Mouse (Mus musculus) spleen, postnatal 36 days (tissue): ENCODE measurements around the gene Gipr.
"Not testable (repeated sequence)": the region's sequence is repeated elsewhere in the genome, so short reads cannot be mapped to it uniquely, and the experiment has no call there.

ENCODE experiments used
- DNase-seq, 2 experiments: peaks; one replicate each; pipeline ENCODE4 v3.0.0; 2022; ENCODE audit warnings: low spot score in 2 of 2, mixed read lengths in 1 of 2

Gipr gene

GRCm38 (mm10) chr7:19178443-19179092 lies 12.6 kb upstream of the Gipr start:
- peak; percentile 63 to 74 for DNase-seq

DNA sequence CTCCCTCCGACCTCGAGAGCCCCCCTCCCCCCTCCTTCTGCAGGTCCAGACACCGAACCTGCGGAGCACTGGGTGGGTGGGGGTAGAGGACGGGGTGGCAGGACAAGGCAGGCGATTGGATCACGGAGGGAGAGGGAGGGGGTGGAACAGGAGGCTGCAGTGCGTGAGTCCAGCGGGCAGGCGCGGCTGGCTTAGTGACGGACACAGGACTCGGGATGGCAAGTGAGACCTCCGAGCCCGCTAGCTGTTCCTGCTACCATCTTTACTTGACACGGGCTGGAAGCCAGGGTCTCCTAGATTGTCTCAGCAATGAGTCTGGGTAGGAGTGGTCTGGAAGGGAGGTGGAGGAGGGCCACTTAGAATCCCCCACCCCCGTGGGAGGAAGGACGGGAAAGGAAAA lies 12.1 kb upstream of the Gipr start:
- DNase-seq = no peak

DNA sequence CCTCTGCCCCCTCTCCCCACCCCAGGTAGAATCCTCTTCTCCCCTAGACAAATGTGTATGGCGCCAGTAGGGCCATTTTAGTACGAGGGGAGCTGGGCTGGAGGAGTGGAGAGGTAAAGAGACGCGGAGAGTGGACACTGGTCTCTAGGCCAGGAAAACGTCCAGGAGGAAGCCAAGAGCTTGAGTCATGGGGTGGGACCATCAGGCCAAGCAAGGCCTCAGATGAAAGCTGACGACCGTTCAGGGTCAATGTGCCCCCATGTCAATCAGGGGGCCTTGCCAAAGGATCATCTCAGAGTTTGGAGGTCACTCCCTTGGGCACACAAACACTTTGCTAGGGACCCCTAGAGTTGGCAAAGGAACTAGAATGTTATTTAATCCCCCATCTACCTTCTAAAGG lies 11.3 kb upstream of the Gipr start:
- no peak for DNase-seq

GRCm38 (mm10) chr7:19176516-19176947 lies 10.6 kb upstream of the Gipr start:
- no peak for DNase-seq

DNA sequence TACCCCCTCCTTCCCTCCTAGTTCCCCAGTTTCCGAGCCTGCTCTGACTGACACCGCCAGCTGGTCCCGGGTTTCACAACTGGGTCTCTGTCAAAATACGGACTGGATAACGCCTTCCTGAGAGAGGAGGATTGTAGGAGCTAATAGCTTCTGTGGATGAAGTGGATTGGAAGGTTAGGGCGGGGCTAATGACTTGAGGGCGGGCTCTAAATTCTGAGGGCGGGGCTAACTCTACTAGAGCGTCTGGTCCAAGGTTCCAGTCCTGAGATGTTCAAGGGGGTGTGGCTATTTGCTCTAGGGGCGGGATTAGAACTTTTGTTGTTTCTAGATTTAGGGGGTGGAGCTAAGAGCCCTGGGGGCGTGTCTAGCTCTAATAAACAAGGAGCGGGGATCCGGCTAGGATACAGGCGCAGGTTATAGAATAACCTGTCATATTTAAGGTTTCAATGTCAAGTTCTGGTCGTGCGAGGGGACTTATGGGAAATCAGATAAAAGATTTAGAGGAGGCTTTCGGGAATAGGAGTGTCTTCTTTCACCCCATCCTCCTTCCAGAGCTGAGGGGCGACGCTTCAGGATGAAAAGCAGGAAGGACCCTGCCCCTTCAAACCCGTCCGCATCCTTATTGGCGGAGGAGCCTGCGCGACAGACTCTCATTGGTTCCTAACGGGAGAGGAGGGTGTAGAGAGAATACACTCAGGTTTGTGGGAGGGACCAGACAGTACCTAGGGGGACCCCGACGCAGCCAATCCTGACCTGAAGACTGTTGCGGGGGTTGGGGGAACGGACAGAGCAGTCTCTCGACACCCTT lies 10.0 kb upstream of the Gipr start, which contains the start of gene Eml2:
Gene Eml2, plus strand, starts transcription at position 714 of the 808 bp plus-strand sequence.
- no peak for DNase-seq

GRCm38 (mm10) chr7:19172874-19173273 lies 6.9 kb upstream of the Gipr start:
- peak; percentile 60 to 65 for DNase-seq

DNA sequence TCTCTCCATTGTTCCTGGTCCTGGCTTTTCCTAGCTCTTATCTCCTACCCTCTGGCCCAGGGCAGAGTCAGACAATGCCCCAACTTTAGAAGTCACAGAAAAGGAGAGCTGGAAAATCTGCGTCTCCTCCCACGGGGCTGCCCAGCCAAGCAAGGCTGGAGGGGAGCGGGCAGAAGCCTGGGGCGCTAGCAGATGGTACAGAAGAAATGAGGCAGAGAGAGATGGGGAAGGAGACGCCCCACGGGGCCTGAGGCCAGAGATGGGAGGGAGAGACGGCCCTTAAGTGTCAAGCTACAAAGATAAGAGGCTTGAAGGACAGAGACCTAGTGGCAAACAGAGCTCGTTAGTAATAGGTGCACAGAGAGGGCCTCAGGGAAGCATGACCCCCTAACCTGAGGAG lies 5.9 kb upstream of the Gipr start:
- no peak for DNase-seq

- no peak for DNase-seq
These were observed 4.2 kb upstream of the Gipr start for GRCm38 (mm10) chr7:19170142-19170541.

DNA sequence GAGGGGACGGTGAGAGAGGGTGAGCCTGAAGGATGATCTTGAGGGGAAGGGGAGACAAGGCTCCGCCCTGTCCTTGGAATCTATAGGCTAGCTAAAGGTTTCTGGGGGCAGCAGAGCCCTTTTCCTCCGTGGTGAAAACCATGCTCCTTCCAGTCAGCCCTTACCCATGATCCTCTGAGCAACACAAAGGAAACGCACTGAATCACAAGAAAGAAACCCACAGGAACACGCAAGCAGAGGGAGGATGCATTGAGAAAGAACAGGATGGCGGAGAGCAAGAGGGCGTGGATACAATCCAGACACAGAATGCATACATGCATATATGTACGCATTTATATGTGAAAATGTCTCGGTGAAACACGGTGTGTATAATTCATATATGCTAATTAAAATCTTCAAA lies 3.6 kb upstream of the Gipr start:
- DNase-seq = no peak

GRCm38 (mm10) chr7:19166990-19167389 lies 1.1 kb upstream of the Gipr start:
- no peak for DNase-seq

GRCm38 (mm10) chr7:19164978-19165377 lies 949 bp downstream of the Gipr start:
- DNase-seq = no peak

- no peak for DNase-seq
These were observed 1.7 kb downstream of the Gipr start for GRCm38 (mm10) chr7:19164189-19164588.

DNA sequence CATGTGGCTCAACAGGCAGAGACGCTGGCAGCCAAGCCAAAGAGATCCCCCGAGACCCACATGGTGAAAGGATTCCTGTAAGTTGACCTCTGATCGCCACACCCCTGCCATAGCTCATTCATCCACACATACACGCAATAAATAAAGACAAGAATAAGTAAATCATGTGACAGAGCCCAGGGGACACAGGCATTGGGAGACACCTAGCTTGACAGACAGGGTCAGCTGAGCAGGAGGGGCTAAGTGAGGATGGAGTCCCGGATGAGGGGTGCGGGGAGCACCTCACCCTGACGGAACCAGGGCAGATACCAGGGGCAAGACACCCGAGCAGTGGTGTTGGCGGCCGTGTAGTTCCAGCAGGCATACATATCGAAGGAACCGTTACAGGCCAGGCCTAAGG lies 2.2 kb downstream of the Gipr start:
- DNase-seq = no peak

- no peak for DNase-seq
These were observed 3.0 kb downstream of the Gipr start for GRCm38 (mm10) chr7:19162928-19163327.

- no peak for DNase-seq
These were observed 5.8 kb downstream of the Gipr start for GRCm38 (mm10) chr7:19160115-19160514.

- DNase-seq = no peak
These were observed 6.5 kb downstream of the Gipr start for GRCm38 (mm10) chr7:19159411-19159810.

DNA sequence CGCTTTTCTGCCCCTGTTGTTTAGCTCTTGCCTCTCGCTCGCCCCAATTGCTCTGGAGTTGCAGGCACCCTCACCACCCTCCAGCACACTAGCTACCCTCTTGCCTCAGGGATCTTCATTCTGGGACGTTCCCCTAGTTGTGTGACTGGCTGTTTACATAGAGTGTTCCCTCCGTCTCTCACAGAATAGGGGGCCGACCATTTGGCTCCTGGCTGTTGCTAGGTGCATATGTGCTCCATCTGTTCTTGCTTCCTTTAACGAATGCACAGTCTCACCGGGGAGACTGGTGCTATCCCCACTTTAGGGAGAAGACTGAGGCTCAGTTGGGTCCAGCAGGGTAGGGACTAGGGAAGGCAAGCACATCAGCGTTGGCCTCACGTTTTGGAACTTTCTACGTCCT lies 7.3 kb downstream of the Gipr start:
- no peak for DNase-seq

- DNase-seq = peak; percentile 87 to 88
These were observed 8.6 kb downstream of the Gipr start for GRCm38 (mm10) chr7:19157160-19157800.

- no peak for DNase-seq
These were observed 10.0 kb downstream of the Gipr start for GRCm38 (mm10) chr7:19155825-19156475.

DNA sequence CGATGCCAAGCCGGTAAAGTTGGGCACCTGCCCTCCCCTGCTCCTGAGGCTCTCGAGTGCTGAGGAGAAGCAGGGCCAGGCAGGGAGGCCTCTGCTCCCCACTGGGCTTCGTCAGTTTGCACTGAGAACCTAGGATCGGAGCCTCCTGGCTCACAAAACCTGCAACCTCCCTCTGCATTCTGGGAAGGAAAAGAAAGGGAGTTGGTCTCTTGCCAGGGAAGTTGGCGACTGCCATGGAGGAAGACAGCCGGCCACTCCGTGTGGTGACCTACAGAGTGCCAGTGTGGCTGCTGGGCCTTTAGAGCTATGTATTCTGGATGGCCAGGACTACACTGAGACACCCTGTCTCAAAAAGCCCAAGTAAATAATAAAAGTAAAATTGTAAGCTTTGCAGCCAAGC lies 11.1 kb downstream of the Gipr start:
- no peak for DNase-seq

GRCm38 (mm10) chr7:19151121-19151520 lies 14.8 kb downstream of the Gipr start:
- not testable (repeated sequence) for DNase-seq

- DNase-seq = peak; percentile 90 to 91
These were observed 16.3 kb downstream of the Gipr start, which contains the start of gene Snrpd2 for GRCm38 (mm10) chr7:19149626-19150025. Gene Snrpd2, plus strand, starts transcription at chr7:19149722.
